24 mouse cellular contexts compared by ENCODE assay signal in genomic region chr4:63738364-63738997, GRCm38 (mm10). TPM values are rescaled to one million over a fixed set of nuclear protein-coding genes. Genes with fewer than 3 reads are reported as not detected.
DNase-seq lines count a peak whose midpoint lies in the region; ATAC-seq and TF ChIP-seq lines count a peak whose summit lies in the region.
"Had no signal": no experiment of that assay in that cellular context is flagged by ENCODE, and none has a peak within 500 bp of the region (broad histone marks: within the 10 kb centered on the region; RNA-seq: fewer than 3 reads in every experiment).

No protein-coding gene starts in this region.

- no peak overlapping the region for H3K9ac ChIP-seq in hindbrain, postnatal 0 days (replicated peaks; ENCODE audit: low read length)
- no peak overlapping the region for H3K9ac ChIP-seq in hindbrain, embryonic 16.5 days (ENCODE audit: low read depth, low read length)
- H3K9ac ChIP-seq in intestine, embryonic 15.5 days: no peak overlapping the region
- H3K9ac ChIP-seq: embryonic facial prominence, embryonic 13.5 days; forebrain, postnatal 0 days; heart, embryonic 12.5 days; hindbrain, embryonic 13.5 days; limb, embryonic 13.5 days; liver, embryonic 15.5 days had no signal

- H3K27me3 ChIP-seq in hindbrain, postnatal 0 days (ENCODE audit: insufficient read depth, low read length): no peaks in the 10 kb centered on the region
- H3K27me3 ChIP-seq in hindbrain, embryonic 16.5 days (replicated peaks; ENCODE audit: control insufficient read depth, insufficient read depth, low read length): no peaks in the 10 kb centered on the region
- H3K27me3 ChIP-seq in intestine, embryonic 15.5 days (replicated peaks): no peaks in the 10 kb centered on the region
- H3K27me3 ChIP-seq: embryonic facial prominence, embryonic 13.5 days; hindbrain, embryonic 13.5 days; limb, embryonic 13.5 days; liver, embryonic 15.5 days had no signal

- H3K4me1 ChIP-seq in hindbrain, postnatal 0 days (ENCODE audit: insufficient read depth, low read length): no peaks in the 10 kb centered on the region
- no peaks in the 10 kb centered on the region; the same call in 1 of the 2 replicates for H3K4me1 ChIP-seq in hindbrain, embryonic 16.5 days (ENCODE audit: control insufficient read depth, insufficient read depth, low read depth, low read length)
- peaks cover 17% of the 10 kb centered on the region for H3K4me1 ChIP-seq in intestine, embryonic 15.5 days (replicated peaks)
- H3K4me1 ChIP-seq: heart, embryonic 12.5 days; hindbrain, embryonic 13.5 days; liver, embryonic 15.5 days had no signal

- no peak for ATAC-seq in hindbrain, postnatal 0 days
- ATAC-seq in hindbrain, embryonic 16.5 days: no peak
- peak; percentile 64 for ATAC-seq in intestine, embryonic 15.5 days
- ATAC-seq in monocyte, adult 5-6 weeks (replicated peaks; ENCODE audit: insufficient number of reproducible peaks, low FRiP score, low TSS enrichment, poor library complexity, severe bottlenecking): no peak
- ATAC-seq: forebrain, postnatal 0 days had no signal

- no peaks in the 10 kb centered on the region for H3K36me3 ChIP-seq in hindbrain, postnatal 0 days (ENCODE audit: insufficient read depth, low read length)
- H3K36me3 ChIP-seq in hindbrain, embryonic 16.5 days (ENCODE audit: control insufficient read depth, insufficient read depth, low read length): no peaks in the 10 kb centered on the region
- no peaks in the 10 kb centered on the region for H3K36me3 ChIP-seq in intestine, embryonic 15.5 days
- H3K36me3 ChIP-seq: embryonic facial prominence, embryonic 13.5 days; G1E; heart, embryonic 12.5 days; hindbrain, embryonic 13.5 days; limb, embryonic 13.5 days; liver, embryonic 15.5 days had no signal

- no peak overlapping the region for H3K4me3 ChIP-seq in hindbrain, postnatal 0 days (ENCODE audit: low read length)
- H3K4me3 ChIP-seq in hindbrain, embryonic 16.5 days (ENCODE audit: low read length): no peak overlapping the region
- no peak overlapping the region for H3K4me3 ChIP-seq in intestine, embryonic 15.5 days (replicated peaks)
- H3K4me3 ChIP-seq: embryonic facial prominence, embryonic 13.5 days; heart, embryonic 12.5 days; hindbrain, embryonic 13.5 days; limb, embryonic 13.5 days; liver, embryonic 15.5 days had no signal

- no peak overlapping the region for H3K4me2 ChIP-seq in hindbrain, postnatal 0 days (ENCODE audit: low read depth, low read length)
- no peak overlapping the region for H3K4me2 ChIP-seq in hindbrain, embryonic 16.5 days (ENCODE audit: low read length)
- H3K4me2 ChIP-seq in intestine, embryonic 15.5 days (replicated peaks): no peak overlapping the region
- H3K4me2 ChIP-seq: embryonic facial prominence, embryonic 13.5 days; heart, embryonic 12.5 days; hindbrain, embryonic 13.5 days; limb, embryonic 13.5 days; liver, embryonic 15.5 days; midbrain, embryonic 11.5 days had no signal

- WGBS in hindbrain, postnatal 0 days: 69% methylated on average over 9 of the region's 9 CpGs
- 75% methylated on average over 9 of the region's 9 CpGs for whole genome bisulfite sequencing in hindbrain, embryonic 16.5 days
- WGBS in intestine, embryonic 15.5 days: 36% methylated on average over 9 of the region's 9 CpGs

- no peaks in the 10 kb centered on the region for H3K9me3 ChIP-seq in hindbrain, postnatal 0 days (ENCODE audit: low read length)
- H3K9me3 ChIP-seq in hindbrain, embryonic 16.5 days (ENCODE audit: control insufficient read depth, low read length): no peaks in the 10 kb centered on the region
- no peaks in the 10 kb centered on the region for H3K9me3 ChIP-seq in intestine, embryonic 15.5 days
- H3K9me3 ChIP-seq: embryonic facial prominence, embryonic 13.5 days; heart, embryonic 12.5 days; hindbrain, embryonic 13.5 days; limb, embryonic 13.5 days; liver, embryonic 15.5 days had no signal

- no peak for TF ChIP-seq CTCF in hindbrain, postnatal 0 days (IDR thresholded peaks at IDR 0.05; ENCODE audit: low read depth)

- no peak overlapping the region for H3K27ac ChIP-seq in hindbrain, postnatal 0 days
- H3K27ac ChIP-seq in hindbrain, embryonic 16.5 days (ENCODE audit: low read depth, low read length): no peak overlapping the region
- H3K27ac ChIP-seq in intestine, embryonic 15.5 days: 0 out of 2 replicates have a peak overlapping the region, but pooled peaks have one; percentile 40
- H3K27ac ChIP-seq: embryonic facial prominence, embryonic 13.5 days; hindbrain, embryonic 13.5 days; limb, embryonic 13.5 days; liver, embryonic 15.5 days had no signal

- peak; percentile 19 for DNase-seq in hindbrain, postnatal 0 days (ENCODE audit: low spot score)
- peak; percentile 18 for DNase-seq in lung, postnatal 10 days
- no peak for DNase-seq in lung, adult 18-20 months
- DNase-seq in kidney, postnatal 14 days: peak; percentile 53
- DNase-seq in layer of hippocampus, adult 8-10 months (ENCODE audit: low spot score in 2 of 2): no peak
- DNase-seq: adrenal gland, postnatal 25 days; cerebellum, adult 11 months; cerebellum, postnatal 10 days; forebrain, postnatal 0 days; gastrocnemius, postnatal 36 days; heart, postnatal 14 days; spleen, adult 18-20 months had no signal

RNA-seq across cellular contexts. Expression of gene Tnfsf15, which starts 6.4 kb away (rescaled TPM):
- total RNA-seq in hindbrain, postnatal 0 days (2014; rRNA removed): 0.26 TPM in 1 of 2 replicates, not detected in the other
- 0.04 TPM in 1 of 2 replicates, not detected in the other for polyA plus RNA-seq in hindbrain, postnatal 0 days (2015; fragmentation: Nextera tagmentation; extraction: Ambion mirVana)
- not detected in 2 replicates for polyA plus RNA-seq in hindbrain, embryonic 16.5 days (2015; fragmentation: Nextera tagmentation; extraction: Ambion mirVana)
- 0.16 and 0.28 TPM in 2 replicates for polyA plus RNA-seq in intestine, embryonic 15.5 days (2015; fragmentation: Nextera tagmentation; extraction: Ambion mirVana)
- not detected in 3 replicates for total RNA-seq in monocyte, adult 5-6 weeks (2017)
- not detected for total RNA-seq in layer of hippocampus, adult 8-10 months (2022)
- total RNA-seq: forebrain, postnatal 0 days; gastrocnemius, postnatal 36 days; heart, postnatal 14 days; layer of hippocampus, postnatal 14 days had no signal
- polyA plus RNA-seq: embryonic facial prominence, embryonic 13.5 days; forebrain, postnatal 0 days; G1E; hindbrain, embryonic 13.5 days; midbrain, embryonic 11.5 days; neural tube, embryonic 14.5 days had no signal

Comparison
In these comparisons a context has a peak if more than half of its experiments do, and no peak if none do; other contexts are left out.
1. DNase-seq: peak in hindbrain, postnatal 0 days (single experiment), lung, postnatal 10 days (single experiment) and kidney, postnatal 14 days (single experiment); none in lung, adult 18-20 months (0 of 2) and layer of hippocampus, adult 8-10 months (0 of 2).